Mouse (Mus musculus): ENCODE data around the gene Gm11492. TPM values are rescaled to one million over a fixed set of nuclear protein-coding genes. Genes with fewer than 3 reads are reported as not detected.
A peak's percentile ranks its signal among the peaks of the same experiment; 100 is the strongest.

The Gm11492 gene
- total RNA-seq, 2 experiments from 2014 or later = not detected

DNA sequence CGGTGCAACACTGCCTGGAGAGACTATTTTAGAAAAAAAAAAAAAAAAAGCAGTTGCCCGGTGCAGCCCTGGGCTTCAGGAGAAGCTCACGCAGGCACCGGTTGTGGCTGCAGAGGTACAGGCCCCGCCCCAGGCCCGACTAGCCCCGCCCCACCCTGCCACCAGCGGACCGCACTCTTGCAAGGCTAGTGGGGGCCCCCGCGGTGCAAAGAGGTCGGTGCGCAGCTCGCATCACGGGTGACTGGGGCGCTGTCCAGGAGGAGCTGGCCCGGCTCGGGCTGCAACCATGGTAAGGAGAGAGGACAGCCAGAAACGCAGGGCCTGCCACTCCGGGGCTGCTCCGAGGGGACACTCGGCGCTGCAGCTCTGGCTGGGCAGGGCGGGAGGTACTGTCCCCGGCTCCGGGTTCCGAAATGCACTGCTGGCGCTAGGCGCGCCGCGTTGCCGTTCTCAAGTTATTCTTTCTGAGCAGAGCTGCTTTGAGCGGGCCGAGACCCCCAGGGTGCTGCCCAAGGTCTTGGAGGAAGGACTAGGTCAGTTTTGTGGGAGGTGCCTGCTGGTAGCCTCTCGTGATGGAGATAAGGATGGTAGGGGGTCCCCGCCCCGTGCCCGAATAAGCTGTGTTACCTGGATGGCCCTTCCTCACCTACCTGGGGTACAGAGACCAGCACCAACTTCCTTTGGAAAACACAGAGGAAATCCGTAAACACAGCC is 12.0 kb downstream of the Gm11492 start:
- intact Hi-C loops (cut with DNase I) = no loop called here
- peak; percentile 74 to 75 for DNase-seq

- intact Hi-C loops (cut with DNase I) = no loop called here
- DNase-seq = peak; percentile 40 to 56
These were observed 12.6 kb downstream of the Gm11492 start for GRCm38 (mm10) chr11:87578963-87579601.

DNA sequence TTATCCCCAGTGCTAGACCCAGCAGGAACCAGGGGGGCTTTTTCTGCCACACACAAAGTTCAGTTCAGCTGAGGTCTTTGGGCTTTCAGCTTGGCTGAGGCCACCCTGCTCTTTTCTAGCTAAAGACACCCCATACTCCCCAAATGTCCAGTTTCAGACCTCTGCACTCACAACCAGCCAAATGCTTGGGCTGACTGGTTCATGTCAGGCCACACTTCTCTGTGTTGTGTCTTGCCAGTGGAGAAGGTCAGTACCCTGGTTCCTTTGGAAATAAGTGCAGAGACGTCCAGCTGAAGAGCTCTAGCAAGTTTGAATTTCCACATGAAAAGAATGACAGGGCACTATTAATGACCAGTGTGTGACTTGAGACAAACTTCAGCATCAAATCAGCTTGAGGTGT is 13.3 kb downstream of the Gm11492 start:
- intact Hi-C loops (cut with DNase I) = no loop called here
- no peak for DNase-seq

GRCm38 (mm10) chr11:87580543-87581085 is 14.2 kb downstream of the Gm11492 start:
- intact Hi-C loops (cut with DNase I) = no loop called here
- no peak for DNase-seq

- no peak for DNase-seq
- intact Hi-C loops (cut with DNase I) = no loop called here
These were observed 14.9 kb downstream of the Gm11492 start for GRCm38 (mm10) chr11:87581161-87581865.

- no peak for DNase-seq
- intact Hi-C loops (cut with DNase I) = no loop called here
These were observed 15.7 kb downstream of the Gm11492 start for GRCm38 (mm10) chr11:87581933-87582710.

- intact Hi-C loops (cut with DNase I) = no loop called here
- no peak for DNase-seq
These were observed 17.0 kb downstream of the Gm11492 start for GRCm38 (mm10) chr11:87583291-87584034.

- intact Hi-C loops (cut with DNase I) = no loop called here
These were observed 18.5 kb downstream of the Gm11492 start for GRCm38 (mm10) chr11:87584711-87585505.

DNA sequence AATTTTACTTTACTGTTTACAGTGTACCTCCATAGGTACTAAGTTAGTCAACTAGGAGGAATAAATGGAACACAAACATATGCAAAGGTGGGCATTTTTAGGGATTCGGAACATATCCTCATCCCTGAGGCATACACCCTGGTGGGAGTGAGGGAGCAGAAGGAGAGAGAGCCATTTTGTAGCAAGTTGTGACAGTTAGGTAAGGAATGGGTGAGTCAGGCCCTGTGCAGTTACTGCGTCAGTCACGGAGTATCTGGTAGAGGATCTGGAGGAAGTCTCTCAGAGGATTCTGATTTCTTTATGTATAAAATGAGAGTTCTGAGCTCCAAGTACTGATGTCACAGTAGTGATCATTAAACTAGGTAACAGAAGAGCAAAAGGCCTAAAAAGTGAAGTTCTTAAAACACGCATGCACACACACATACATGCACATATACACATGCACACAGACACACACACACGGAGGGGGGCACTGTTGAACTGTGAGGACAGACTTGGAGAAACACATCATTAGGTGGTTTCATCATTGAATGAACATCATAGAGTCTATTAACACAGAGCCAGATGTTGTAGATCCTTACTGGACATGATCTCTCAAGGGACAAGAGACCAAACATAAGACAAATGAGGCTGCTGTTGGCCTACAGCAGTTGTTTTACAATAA is 20.9 kb downstream of the Gm11492 start:
- intact Hi-C loops (cut with DNase I) = no loop called here
- no peak for DNase-seq

More at GRCm38 (mm10) chr11:87584711-87585505, 18.5 kb downstream of the Gm11492 start:
- peak; percentile 65 to 67 for DNase-seq

- intact Hi-C loops (cut with DNase I) = loop anchor here (5.0 kb wide), 4 partner anchors 67 to 372 kb away; no protein-coding TSS in a partner anchor
- DNase-seq = no peak
These were observed 23.2 kb downstream of the Gm11492 start for GRCm38 (mm10) chr11:87589605-87590004.

DNA sequence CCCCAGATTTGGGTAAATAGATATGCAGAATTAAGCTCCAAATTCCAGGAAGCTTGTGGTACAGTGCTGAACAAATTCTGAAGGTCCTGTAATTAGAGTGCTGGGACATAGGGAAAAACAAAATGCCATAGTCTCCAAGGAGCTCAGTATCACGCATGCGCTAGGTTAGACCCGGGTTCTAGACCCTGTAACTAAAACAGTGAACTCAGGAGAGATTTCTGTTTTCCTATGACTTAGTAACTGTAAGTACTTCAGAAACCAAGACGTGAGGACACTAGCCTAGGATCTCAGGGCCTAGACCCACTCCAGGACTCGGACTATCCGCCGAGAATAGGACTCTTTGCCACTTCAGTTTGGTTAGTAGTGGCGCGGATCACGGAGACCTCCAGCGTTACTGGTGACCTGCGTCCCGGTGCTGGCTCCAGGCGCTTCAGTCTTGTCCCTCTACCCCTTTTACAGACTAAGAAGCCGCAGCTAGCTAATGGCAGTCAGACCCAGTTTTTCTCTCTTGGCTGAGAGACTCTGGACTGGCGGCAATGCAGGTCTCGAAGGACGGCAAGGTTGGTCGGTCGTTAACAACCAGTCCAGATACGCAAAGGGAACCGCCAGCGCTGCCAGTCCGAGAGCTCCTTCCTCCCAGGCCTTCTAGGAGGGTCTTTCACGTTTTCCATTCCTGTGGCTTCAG is 24.5 kb downstream of the Gm11492 start:
- DNase-seq = peak; percentile 52 to 63
- intact Hi-C loops (cut with DNase I) = loop anchor here (5.0 kb wide), 4 partner anchors 69 to 374 kb away; no protein-coding TSS in a partner anchor

DNA sequence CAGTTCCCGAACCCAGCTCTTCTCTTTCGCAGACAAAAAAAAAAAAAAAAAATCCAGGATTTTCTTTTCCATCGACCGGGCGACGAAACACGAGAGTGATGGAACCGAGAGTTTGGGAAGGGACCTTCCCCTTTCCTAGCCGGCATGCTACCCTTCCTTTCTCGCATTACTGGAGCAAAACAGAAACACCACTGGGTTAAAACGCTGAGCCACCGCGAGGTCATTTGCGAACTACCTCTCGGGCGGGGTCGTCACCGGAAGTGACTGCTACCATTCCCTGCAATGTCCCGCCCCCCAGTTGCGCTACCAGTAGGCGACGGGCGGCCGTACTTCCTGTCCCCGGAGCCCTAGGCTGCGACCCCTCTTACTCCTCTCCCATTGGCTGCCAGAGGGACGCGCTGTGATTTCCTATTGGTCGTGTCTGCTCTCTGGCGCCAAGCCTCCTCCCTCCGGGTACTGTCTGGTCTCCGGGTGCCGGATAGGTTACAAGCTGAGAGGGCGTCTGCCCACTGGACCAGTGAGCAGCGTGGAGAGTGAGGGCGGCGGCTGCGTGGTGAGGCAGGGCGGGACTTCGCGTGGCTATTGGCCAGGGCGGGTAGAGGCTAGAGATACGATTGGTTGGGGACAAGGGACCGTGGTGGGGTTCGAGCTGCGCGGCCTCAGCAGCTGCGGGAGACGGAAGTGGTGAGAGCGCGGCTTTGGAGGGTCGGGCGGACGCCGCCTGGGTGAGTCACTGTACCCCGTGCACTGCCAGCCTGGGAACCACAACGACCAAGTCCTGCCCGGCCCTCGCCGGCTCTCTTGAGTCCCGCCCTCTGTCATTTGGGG is 25.3 kb downstream of the Gm11492 start, which contains the start of gene Mtmr4:
TSS of gene Mtmr4 (plus strand) at position 637 of the 828 bp plus-strand sequence.
- peak; percentile 97 to 98 for DNase-seq
- intact Hi-C loops (cut with DNase I) = loop anchor here (5.0 kb wide), 4 partner anchors 69 to 374 kb away; no protein-coding TSS in a partner anchor

GRCm38 (mm10) chr11:87592354-87592695 is 25.9 kb downstream of the Gm11492 start:
- DNase-seq = no peak
- intact Hi-C loops (cut with DNase I) = loop anchor here (5.0 kb wide), 4 partner anchors 70 to 375 kb away; no protein-coding TSS in a partner anchor

DNA sequence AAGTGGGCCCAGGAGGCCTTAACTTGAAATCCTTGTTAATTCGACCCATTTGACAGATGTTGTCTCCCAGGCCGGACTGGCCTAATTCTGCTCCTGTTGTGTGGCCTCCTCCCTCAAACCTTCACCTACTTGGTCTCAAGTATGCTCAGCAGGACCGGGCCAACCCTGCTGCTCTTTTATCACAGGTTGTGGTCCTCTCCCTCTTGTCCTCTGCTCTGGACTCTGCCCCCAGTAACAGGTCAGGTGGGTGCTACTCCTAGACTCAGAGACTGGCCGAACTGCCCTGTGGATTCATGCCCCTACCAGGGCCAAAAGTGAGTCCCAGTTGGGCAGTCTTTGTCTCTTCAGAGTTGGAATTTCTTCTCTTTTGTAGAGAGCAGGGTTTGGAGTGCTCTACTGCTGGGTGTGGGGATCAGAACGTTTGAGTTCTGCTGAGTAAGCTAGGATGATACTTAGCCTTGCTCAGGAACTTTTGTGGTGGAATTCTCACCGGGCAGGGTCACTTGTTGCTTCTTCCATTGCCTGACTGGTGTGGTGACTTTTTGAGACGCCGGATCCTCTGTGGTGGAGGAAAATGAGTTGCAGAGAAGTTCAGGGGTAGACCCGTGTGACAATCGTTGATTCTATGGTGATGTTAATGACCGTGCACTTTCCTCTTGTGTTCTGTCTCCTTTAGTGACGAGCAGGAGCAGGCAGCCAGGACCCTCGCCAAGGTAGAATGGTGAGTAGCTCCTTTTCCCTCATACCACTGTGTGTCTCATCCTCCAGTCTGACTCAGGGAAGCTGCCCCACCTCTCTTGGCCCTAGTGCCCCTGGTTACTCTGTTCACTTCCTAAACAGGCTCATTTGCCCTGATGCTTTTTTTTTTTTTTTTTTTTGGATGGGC is 26.5 kb downstream of the Gm11492 start:
- no peak for DNase-seq
- intact Hi-C loops (cut with DNase I) = loop anchor here (5.0 kb wide), 4 partner anchors 71 to 376 kb away; no protein-coding TSS in a partner anchor

- DNase-seq = peak; percentile 79 to 82
- intact Hi-C loops (cut with DNase I) = no loop called here
These were observed 28.9 kb downstream of the Gm11492 start for GRCm38 (mm10) chr11:87595327-87595841.
